In the genomic region with DNA sequence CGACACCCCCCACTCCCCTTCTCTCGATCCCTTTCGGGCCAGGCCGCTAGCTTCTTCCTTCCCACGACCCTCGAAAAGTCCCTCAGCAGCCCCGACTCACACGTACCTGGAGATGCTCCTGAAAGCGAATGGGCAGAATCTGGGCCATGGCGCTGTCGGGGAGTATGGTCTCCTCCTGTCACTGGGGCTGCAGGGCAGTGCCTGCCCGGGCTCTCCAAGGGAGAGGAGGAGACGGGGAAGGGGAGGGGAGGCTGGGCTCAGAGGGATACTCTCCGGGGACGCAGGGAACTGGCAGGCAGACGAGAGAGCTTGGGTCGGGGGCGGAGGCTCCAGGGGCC, we compare ENCODE assay signal across 8 mouse cellular contexts. TPM values are rescaled to one million over a fixed set of nuclear protein-coding genes. Genes with fewer than 3 reads are reported as not detected.
DNase-seq lines count a peak whose midpoint lies in the region; ATAC-seq and TF ChIP-seq lines count a peak whose summit lies in the region.

No protein-coding gene starts in this region.

- peak; percentile 23 for ATAC-seq in liver, embryonic 11.5 days (replicated peaks; ENCODE audit: low FRiP score)
- no peak for ATAC-seq in stomach, postnatal 0 days (ENCODE audit: low FRiP score, low TSS enrichment)

- H3K27me3 ChIP-seq in testis, adult 2 months (ENCODE audit: control insufficient read depth, insufficient read depth, low read length) = no peaks in the 10 kb centered on the region
- no peaks in the 10 kb centered on the region for H3K27me3 ChIP-seq in liver, embryonic 11.5 days (replicated peaks; ENCODE audit: control insufficient read depth, insufficient read depth, low read length)
- H3K27me3 ChIP-seq in stomach, postnatal 0 days (ENCODE audit: control insufficient read depth, insufficient read depth, low read length) = no peaks in the 10 kb centered on the region

- no peak for DNase-seq in gastrocnemius, adult 2 months
- DNase-seq in gastrocnemius, adult 8-10 months (ENCODE audit: low spot score in 2 of 2) = no peak
- DNase-seq in testis, postnatal 10 days (ENCODE audit: low spot score) = no peak
- no peak for DNase-seq in liver, embryonic 11.5 days (ENCODE audit: low spot score)
- no peak for DNase-seq in stomach, postnatal 0 days (ENCODE audit: low spot score)
- no peak for DNase-seq in gastrocnemius, postnatal 36 days
- DNase-seq in testis, postnatal 14 days (ENCODE audit: low spot score) = no peak

- no peaks in the 10 kb centered on the region for H3K36me3 ChIP-seq in testis, adult 2 months (ENCODE audit: control insufficient read depth, insufficient read depth, low read length)
- H3K36me3 ChIP-seq in liver, embryonic 11.5 days (ENCODE audit: control insufficient read depth, insufficient read depth, low read length) = peaks cover 8% of the 10 kb centered on the region; the same call in 1 of the 2 replicates
- no peaks in the 10 kb centered on the region for H3K36me3 ChIP-seq in stomach, postnatal 0 days (ENCODE audit: control insufficient read depth, insufficient read depth, low read length)

- H3K4me2 ChIP-seq in liver, embryonic 11.5 days = peak overlapping the region; percentile 76
- peak overlapping the region; percentile 60 for H3K4me2 ChIP-seq in stomach, postnatal 0 days (replicated peaks; ENCODE audit: low read depth)

- peaks cover 2% of the 10 kb centered on the region for H3K4me1 ChIP-seq in testis, adult 2 months (ENCODE audit: control insufficient read depth, insufficient read depth, low read length)
- H3K4me1 ChIP-seq in liver, embryonic 11.5 days (replicated peaks; ENCODE audit: control insufficient read depth, insufficient read depth, low read length) = peaks cover 40% of the 10 kb centered on the region
- peaks cover 6% of the 10 kb centered on the region for H3K4me1 ChIP-seq in stomach, postnatal 0 days (replicated peaks; ENCODE audit: control insufficient read depth, insufficient read depth)

- H3K27ac ChIP-seq in gastrocnemius, adult 2 months = peak overlapping the region; percentile 97
- peak overlapping the region; percentile 100 for H3K27ac ChIP-seq in testis, adult 2 months (ENCODE audit: control insufficient read depth, insufficient read depth, low read depth, low read length)
- H3K27ac ChIP-seq in liver, embryonic 11.5 days (ENCODE audit: low read depth, low read length) = peak overlapping the region; percentile 96
- H3K27ac ChIP-seq in stomach, postnatal 0 days (replicated peaks) = peak overlapping the region; percentile 99

- under 1% methylated on average over 18 of the region's 18 CpGs for WGBS in liver, embryonic 11.5 days
- WGBS in stomach, postnatal 0 days = 2% methylated on average over 18 of the region's 18 CpGs

- H3K9me3 ChIP-seq in liver, embryonic 11.5 days (ENCODE audit: control insufficient read depth, low read length) = no peaks in the 10 kb centered on the region
- H3K9me3 ChIP-seq in stomach, postnatal 0 days (ENCODE audit: control insufficient read depth, low read length) = no peaks in the 10 kb centered on the region

- TF ChIP-seq EP300 in stomach, postnatal 0 days (optimal IDR thresholded peaks at IDR 0.05) = no peak

- peak overlapping the region; percentile 99 for H3K9ac ChIP-seq in liver, embryonic 11.5 days (ENCODE audit: low read depth, low read length)
- peak overlapping the region; percentile 99 for H3K9ac ChIP-seq in stomach, postnatal 0 days (ENCODE audit: low read length)

- TF ChIP-seq CTCF in gastrocnemius, adult 2 months (IDR thresholded peaks at IDR 0.05) = no peak
- no peak for TF ChIP-seq CTCF in testis, adult 2 months (IDR thresholded peaks at IDR 0.05; ENCODE audit: control insufficient read depth, insufficient read depth, insufficient replicate concordance, low read depth, low read length)
- TF ChIP-seq CTCF in stomach, postnatal 0 days (IDR thresholded peaks at IDR 0.05; ENCODE audit: low read depth) = no peak

- intact Hi-C loops in gastrocnemius, adult 2 months (cut with DNase I) = loop anchor here (5.0 kb wide), 1 partner anchor 75 kb away; the partner anchor contains the start of genes Ptrh2 and Vmp1
- intact Hi-C loops in gastrocnemius, postnatal 36 days (cut with DNase I) = loop anchor here (5.0 kb wide), 1 partner anchor 40 kb away; no protein-coding TSS in a partner anchor

- TF ChIP-seq POLR2A in testis, adult 2 months (IDR thresholded peaks at IDR 0.05; ENCODE audit: control insufficient read depth, low read depth, low read length) = no peak; the same call in 1 of the 2 replicates

- peak overlapping the region; percentile 80 for H3K4me3 ChIP-seq in gastrocnemius, adult 2 months
- peak overlapping the region; percentile 100 for H3K4me3 ChIP-seq in testis, adult 2 months (ENCODE audit: control insufficient read depth, low read depth, low read length)
- H3K4me3 ChIP-seq in liver, embryonic 11.5 days (ENCODE audit: low read depth, low read length) = peak overlapping the region; percentile 92
- H3K4me3 ChIP-seq in stomach, postnatal 0 days (ENCODE audit: low read depth, low read length) = peak overlapping the region; percentile 97

RNA-seq across cellular contexts. Expression of gene Cltc, which starts 0.3 kb away (rescaled TPM):
- total RNA-seq in gastrocnemius, adult 2 months (2021) = 100 to 1,000 TPM; 134 to 136 TPM
- total RNA-seq in gastrocnemius, adult 8-10 months (2022) = 100 to 1,000 TPM; 106 to 149 (median 123) TPM
- 32.3 and 38.1 TPM in 2 replicates for polyA plus RNA-seq in testis, adult 2 months (2012; rRNA removed)
- polyA plus RNA-seq in liver, embryonic 11.5 days (2014; fragmentation: Nextera tagmentation; extraction: Ambion mirVana) = 157 and 185 TPM in 2 replicates
- polyA plus RNA-seq in stomach, postnatal 0 days (2015; fragmentation: Nextera tagmentation; extraction: Ambion mirVana) = 63.8 and 64.5 TPM in 2 replicates
- total RNA-seq in gastrocnemius, postnatal 36 days (2021) = 100 to 1,000 TPM in 1 of 2 experiments, 10 to 100 TPM in 1; 94.8 to 111 TPM

RNA-seq across cellular contexts. Expression of gene Dhx40, which starts 50.4 kb away (rescaled TPM):
- 10 to 100 TPM in 1 of 2 experiments, 1 to 10 TPM in 1; 9.8 to 11.1 TPM for total RNA-seq in gastrocnemius, adult 2 months (2021)
- total RNA-seq in gastrocnemius, adult 8-10 months (2022) = 10 to 100 TPM; 11.7 to 15.0 (median 14.1) TPM
- polyA plus RNA-seq in testis, adult 2 months (2012; rRNA removed) = 24.1 and 30.2 TPM in 2 replicates
- 15.4 and 16.4 TPM in 2 replicates for polyA plus RNA-seq in liver, embryonic 11.5 days (2014; fragmentation: Nextera tagmentation; extraction: Ambion mirVana)
- 12.8 and 13.1 TPM in 2 replicates for polyA plus RNA-seq in stomach, postnatal 0 days (2015; fragmentation: Nextera tagmentation; extraction: Ambion mirVana)
- 10 to 100 TPM; 11.2 to 12.7 TPM for total RNA-seq in gastrocnemius, postnatal 36 days (2021)
